Mouse (Mus musculus): ENCODE measurements around the gene Vdac1. TPM values are rescaled to one million over a fixed set of nuclear protein-coding genes. Genes with fewer than 3 reads are reported as not detected.

Gene Vdac1
- total RNA-seq, 2 experiments from 2014 or later = 1,411 to 1,472 TPM

- DNase-seq (ENCODE audit: low spot score) = no peak
These were observed 58.6 kb downstream of the Vdac1 start for GRCm38 (mm10) chr11:52419246-52419645.

- DNase-seq (ENCODE audit: low spot score) = no peak
These were observed 59.2 kb downstream of the Vdac1 start for GRCm38 (mm10) chr11:52419861-52420260.

- no peak for DNase-seq (ENCODE audit: low spot score)
These were observed 59.8 kb downstream of the Vdac1 start for GRCm38 (mm10) chr11:52420296-52421052.

GRCm38 (mm10) chr11:52421053-52421778, 60.6 kb downstream of the Vdac1 start:
- peak; percentile 45 for DNase-seq (ENCODE audit: low spot score)

GRCm38 (mm10) chr11:52429440-52429839, 68.8 kb downstream of the Vdac1 start:
- DNase-seq (ENCODE audit: low spot score) = no peak

- no peak for DNase-seq (ENCODE audit: low spot score)
These were observed 70.9 kb downstream of the Vdac1 start for GRCm38 (mm10) chr11:52431594-52431993.

GRCm38 (mm10) chr11:52432148-52432547, 71.5 kb downstream of the Vdac1 start:
- DNase-seq (ENCODE audit: low spot score) = no peak

GRCm38 (mm10) chr11:52433076-52433796, 72.6 kb downstream of the Vdac1 start:
- no peak for DNase-seq (ENCODE audit: low spot score)

- DNase-seq (ENCODE audit: low spot score) = no peak
These were observed 73.1 kb downstream of the Vdac1 start for GRCm38 (mm10) chr11:52433797-52434195.

GRCm38 (mm10) chr11:52435466-52435865, 74.8 kb downstream of the Vdac1 start:
- DNase-seq (ENCODE audit: low spot score) = no peak

- DNase-seq (ENCODE audit: low spot score) = no peak
These were observed 76.5 kb downstream of the Vdac1 start for GRCm38 (mm10) chr11:52437123-52437522.

Other genes starting within 250 kb of the Vdac1 start
- not detected for gene Olfr1373, start 215.3 kb upstream of the Vdac1 start, total RNA-seq (2021)
- not detected for gene Olfr1371, start 146.9 kb upstream of the Vdac1 start, total RNA-seq (2021)
- 100 to 1,000 TPM; 289 to 291 TPM for gene Skp1a, start 128.9 kb upstream of the Vdac1 start, total RNA-seq (2021)
- gene Tcf7, start 77.8 kb upstream of the Vdac1 start, total RNA-seq (2021) = under 1 TPM; 0.23 to 0.50 TPM
- 10 to 100 TPM; 41.5 to 45.8 TPM for gene 9530068E07Rik, start 35.6 kb downstream of the Vdac1 start, total RNA-seq (2021)